Mouse (Mus musculus): ENCODE measurements around the gene Kif1a.
A peak's percentile ranks its signal among the peaks of the same experiment; 100 is the strongest.

The Kif1a gene

DNA sequence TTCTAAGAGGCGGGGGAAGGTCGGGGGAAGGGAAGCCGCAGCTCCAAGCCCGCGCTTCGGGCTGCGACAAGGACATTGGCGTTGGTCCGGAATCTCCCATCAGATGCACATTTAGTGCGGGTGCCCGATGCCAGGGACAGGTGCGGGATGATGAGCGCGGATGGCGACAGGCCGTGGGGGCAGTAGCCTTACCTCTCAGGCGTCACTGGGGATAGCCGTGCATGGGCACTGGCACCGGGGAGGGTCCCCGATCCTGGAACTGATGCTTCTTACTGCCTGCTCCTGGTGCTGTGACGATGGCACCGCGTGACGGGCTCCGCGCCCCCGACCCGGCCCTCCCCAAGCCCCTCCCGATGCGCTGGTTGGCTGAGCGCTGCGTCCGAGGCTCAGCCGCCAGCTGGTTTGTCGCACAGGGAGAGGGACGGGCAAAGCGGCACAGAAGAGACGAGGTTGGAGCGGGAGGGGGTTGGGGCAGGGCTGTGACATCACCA is at the start of gene Kif1a:
TSS of gene Kif1a (minus strand) at position 381 of the 491 bp plus-strand sequence.
- DNase-seq (ENCODE audit: low spot score in 2 of 2) = peak; percentile 90 to 91

DNA sequence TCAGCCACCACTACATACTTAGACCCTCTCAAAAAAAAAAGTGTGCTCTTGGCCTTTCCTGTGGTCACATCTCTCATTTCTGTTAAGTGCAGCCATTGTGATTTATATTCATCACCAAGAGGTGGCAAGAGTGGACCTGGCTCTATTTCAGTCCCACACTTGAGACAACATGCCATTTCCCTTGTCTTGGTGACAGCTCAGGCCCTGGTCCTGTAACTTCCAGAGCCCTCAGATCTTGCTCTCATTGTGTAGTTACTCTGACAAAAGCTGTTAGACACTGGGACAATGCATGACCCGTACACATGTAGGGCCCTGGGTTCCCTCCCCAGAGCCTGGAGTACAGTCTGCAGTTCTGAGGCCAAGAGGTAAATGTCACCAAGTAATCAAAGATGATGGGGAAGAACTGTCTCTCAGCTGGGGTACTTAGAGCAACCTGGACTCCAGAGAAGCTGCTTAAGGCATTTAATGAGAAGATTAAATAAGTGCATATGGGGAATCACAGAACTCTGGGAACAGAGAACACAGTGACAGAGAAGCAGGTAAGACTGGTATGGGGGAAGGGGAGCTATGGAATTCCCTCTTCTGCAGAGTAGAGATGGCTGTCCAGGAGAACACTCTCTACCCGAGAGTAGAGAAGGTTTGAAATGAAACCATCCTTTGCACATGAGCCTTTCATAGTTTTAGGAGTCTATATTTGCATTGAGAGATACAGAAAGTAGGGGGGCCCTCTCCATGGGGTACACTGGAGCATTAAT is 49.3 kb upstream of the Kif1a start:
- DNase-seq (ENCODE audit: low spot score in 2 of 2) = no peak

DNA sequence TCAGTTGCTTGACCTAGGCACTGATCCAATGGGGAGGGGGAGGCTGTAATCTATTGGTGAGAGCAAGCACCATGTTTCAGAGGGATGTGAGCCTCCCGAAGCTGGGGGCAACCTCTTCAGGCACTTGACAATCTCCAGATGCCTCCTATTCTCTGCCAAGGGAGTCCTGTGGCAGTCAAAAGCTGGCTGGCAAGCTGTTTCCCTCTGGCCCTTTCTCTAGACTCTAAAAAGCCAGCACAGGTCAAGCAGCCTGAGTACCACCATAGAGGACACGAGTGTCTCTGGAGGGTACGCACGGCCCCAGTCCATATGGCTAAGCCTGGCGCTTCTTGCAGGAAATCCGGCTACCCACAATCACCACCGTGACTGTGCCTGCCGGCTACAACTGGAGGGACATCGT is 42.4 kb upstream of the Kif1a start:
- no peak for DNase-seq (ENCODE audit: low spot score in 2 of 2)

DNA sequence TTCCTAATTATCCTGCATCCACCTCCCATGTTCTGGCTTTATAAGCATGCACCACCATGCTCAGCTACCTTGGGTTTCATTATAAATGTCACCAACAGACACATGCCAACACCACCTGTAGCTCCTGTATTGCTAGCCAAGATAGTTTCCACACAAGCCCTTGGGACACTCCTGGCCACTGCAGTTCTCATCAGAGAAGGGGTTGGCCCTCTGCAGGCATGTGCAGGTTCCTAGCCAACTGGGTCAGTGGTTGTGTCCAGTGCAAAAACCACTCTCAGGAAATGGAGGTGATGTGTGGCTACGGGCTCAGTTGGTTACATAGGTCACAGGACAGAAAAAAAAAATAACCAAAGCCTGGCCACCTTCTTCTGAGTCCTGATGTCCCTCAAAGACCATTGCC is 41.1 kb upstream of the Kif1a start:
- DNase-seq (ENCODE audit: low spot score in 2 of 2) = no peak

DNA sequence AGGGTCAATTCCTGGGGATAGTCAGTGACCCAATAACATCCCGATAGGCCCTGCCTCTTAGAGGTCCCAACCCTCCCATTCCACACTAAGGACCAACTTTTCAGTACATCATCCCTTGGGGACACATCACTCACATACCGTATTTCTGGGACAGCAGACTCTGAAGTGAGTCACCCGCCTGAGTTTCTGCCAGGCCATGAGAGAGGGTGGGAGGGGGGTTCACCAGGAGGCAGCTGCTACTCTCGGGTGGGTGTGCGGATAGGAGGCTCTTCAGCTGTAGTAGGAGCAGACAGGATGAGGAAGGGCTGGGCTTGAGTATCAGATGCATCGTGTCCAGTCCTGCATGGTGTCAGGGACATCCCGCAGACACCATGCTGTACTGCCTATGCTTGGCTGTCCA is 38.0 kb upstream of the Kif1a start:
- no peak for DNase-seq (ENCODE audit: low spot score in 2 of 2)

- DNase-seq (ENCODE audit: low spot score in 2 of 2) = no peak
These were observed 36.8 kb upstream of the Kif1a start for GRCm38 (mm10) chr1:93138534-93138933.

GRCm38 (mm10) chr1:93135036-93135526 is 33.3 kb upstream of the Kif1a start, which contains the start of gene Agxt:
TSS of gene Agxt (plus strand) at chr1:93135240.
- no peak for DNase-seq (ENCODE audit: low spot score in 2 of 2)

DNA sequence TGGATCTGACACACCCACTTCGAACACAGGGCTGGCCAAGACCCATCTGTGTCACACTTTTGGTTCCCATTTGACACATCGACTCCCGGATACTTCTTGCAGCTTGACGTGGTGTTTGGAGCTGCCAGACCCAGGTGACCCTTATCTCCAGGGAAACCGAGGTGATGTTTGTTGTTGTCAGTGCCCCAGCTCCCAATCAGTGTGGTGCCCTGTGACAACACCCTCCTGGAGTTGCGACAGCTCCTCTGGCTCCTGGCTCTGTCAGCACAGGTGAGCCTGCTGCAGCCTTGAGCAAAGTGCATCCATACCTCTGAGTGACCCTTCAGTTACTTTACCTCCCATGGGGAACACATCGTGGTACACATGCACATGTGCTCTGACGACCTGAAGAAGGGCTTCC is 30.9 kb upstream of the Kif1a start:
- DNase-seq (ENCODE audit: low spot score in 2 of 2) = no peak

DNA sequence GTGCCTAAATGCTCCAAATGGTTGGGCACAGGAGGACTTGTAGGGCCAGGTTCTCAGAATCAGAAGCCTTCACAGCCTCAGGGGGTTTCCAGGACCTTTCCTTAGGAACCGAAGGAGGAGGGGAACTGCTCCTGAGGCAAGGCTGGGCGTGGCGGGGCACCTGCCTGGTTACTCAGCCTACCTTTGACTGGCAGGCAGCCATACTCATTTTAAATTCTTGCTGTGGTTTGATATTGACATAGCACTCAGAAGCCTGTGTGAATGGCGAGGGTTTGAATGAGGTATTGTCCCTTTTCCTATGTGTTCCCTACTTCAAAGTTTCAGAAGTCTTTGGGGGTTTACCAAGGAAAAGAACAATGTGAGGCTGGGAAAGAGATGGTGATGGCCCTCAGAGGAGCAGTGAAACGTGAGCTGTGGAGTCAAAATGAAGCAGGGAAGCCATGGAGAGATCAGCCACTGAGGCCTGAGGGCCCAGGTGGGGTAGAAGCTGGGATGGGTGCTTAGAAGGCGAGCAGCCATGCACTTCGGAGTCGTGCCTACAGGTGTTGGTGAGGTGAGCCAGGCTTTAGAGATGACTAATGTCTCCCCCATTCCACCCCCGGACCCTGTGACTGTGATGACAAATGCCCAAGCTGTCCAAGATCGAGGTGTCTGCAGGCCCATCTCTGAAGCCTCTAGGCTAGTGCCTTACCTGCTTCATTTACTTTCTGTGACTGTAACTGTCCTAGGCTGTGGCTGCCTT is 28.7 kb upstream of the Kif1a start:
- no peak for DNase-seq (ENCODE audit: low spot score in 2 of 2)

DNA sequence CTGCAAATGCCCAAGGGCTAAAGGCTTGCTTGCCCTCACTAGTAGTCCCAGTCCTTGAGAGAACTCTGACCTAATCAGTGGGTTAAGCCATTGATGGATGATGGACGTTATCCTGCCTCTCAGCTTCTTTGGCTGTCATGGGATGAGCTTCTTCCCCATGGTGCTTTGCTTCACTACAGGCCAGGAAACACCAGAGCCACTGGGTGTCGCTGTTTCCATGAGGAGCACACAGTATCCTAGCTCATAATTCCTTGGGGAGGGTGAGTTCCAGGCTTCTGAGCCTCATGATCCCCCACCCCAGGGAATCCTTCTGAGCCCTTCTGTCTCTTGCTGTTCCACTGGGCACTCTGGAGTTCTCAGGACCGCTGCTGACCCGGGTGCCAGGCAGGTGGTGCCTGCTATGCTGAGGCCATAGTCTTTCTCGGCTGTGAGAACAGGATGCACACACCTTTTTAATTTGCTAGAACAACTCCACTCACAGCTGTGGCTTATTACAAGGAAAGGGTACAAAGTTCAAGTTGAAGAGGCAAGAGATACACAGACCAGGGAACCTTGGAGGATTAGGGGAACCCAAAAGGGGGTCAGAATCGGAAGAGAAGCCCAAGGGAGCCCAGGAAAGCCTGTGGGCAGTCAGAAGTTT is 27.1 kb upstream of the Kif1a start:
- DNase-seq (ENCODE audit: low spot score in 2 of 2) = peak; percentile 32 to 70

- DNase-seq (ENCODE audit: low spot score in 2 of 2) = no peak
These were observed 26.5 kb upstream of the Kif1a start for GRCm38 (mm10) chr1:93128209-93128608.

DNA sequence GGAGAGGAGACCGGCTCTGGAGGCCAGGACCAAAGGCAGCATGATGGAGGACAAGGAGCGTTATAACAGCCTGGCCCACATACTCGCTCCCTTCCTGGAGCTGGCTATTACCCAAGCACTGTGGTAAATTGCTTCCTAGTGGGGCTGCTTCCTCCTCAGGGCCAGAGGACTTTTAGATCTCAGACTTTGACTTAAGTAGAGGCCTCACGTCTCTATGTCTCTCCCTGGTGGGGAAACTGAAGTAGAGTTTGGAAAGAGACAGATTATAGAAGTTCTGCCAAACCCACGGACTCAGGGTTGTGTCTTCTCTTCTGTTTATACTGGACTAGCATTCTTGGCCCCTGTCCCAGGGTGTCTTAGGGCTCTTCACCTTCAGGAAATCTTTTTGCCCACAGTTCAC is 23.5 kb upstream of the Kif1a start:
- no peak for DNase-seq (ENCODE audit: low spot score in 2 of 2)

GRCm38 (mm10) chr1:93124066-93124465 is 22.3 kb upstream of the Kif1a start:
- no peak for DNase-seq (ENCODE audit: low spot score in 2 of 2)

- no peak for DNase-seq (ENCODE audit: low spot score in 2 of 2)
These were observed 21.6 kb upstream of the Kif1a start for GRCm38 (mm10) chr1:93123179-93123854.

GRCm38 (mm10) chr1:93118816-93119215 is 17.1 kb upstream of the Kif1a start:
- DNase-seq (ENCODE audit: low spot score in 2 of 2) = no peak

- no peak for DNase-seq (ENCODE audit: low spot score in 2 of 2)
These were observed 13.7 kb upstream of the Kif1a start for GRCm38 (mm10) chr1:93115471-93115870.

GRCm38 (mm10) chr1:93114713-93115463 is 13.1 kb upstream of the Kif1a start:
- peak; percentile 70 to 75 for DNase-seq (ENCODE audit: low spot score in 2 of 2)

- DNase-seq (ENCODE audit: low spot score in 2 of 2) = no peak
These were observed 949 bp upstream of the Kif1a start for GRCm38 (mm10) chr1:93102700-93103099.

GRCm38 (mm10) chr1:93100576-93101491 is 917 bp downstream of the Kif1a start:
- peak; percentile 51 to 67 for DNase-seq (ENCODE audit: low spot score in 2 of 2)

- peak in 1 of 2 experiments; percentile 40 for DNase-seq (ENCODE audit: low spot score in 2 of 2)
These were observed 1.5 kb downstream of the Kif1a start for GRCm38 (mm10) chr1:93100243-93100575.

Data from frontal cortex, postnatal 14 days (tissue).